Mouse (Mus musculus) intestine, postnatal 0 days (tissue): ENCODE data around the gene Ccnjl. TPM values are rescaled to one million over a fixed set of nuclear protein-coding genes. Genes with fewer than 3 reads are reported as not detected.

ENCODE experiments used
- ATAC-seq: fragments of 200-750 bp; cut with Nextera tagmentation; 2 replicates; pipeline ENCODE4 v1.8.0; 2017; ENCODE audit warnings: mild to moderate bottlenecking, moderate TSS enrichment, moderate library complexity
- H3K27ac ChIP-seq: fragments of 300-500 bp; sonication (generic); 2 replicates; pipeline ENCODE4 v1.5.1; 2014; ENCODE audit warnings: mild to moderate bottlenecking, low read depth, low read length, moderate library complexity
- H3K27me3 ChIP-seq: fragments of 300-500 bp; sonication (generic); replicated peaks from 2 replicates; pipeline ENCODE4 v1.6.1; 2014; ENCODE audit warnings: low read length, mixed read lengths; ENCODE audit not compliant: control insufficient read depth, insufficient read depth
- H3K36me3 ChIP-seq: fragments of 300-500 bp; sonication (generic); 2 replicates; pipeline ENCODE4 v1.6.1; 2014; ENCODE audit warnings: mild to moderate bottlenecking, moderate library complexity; ENCODE audit not compliant: control insufficient read depth, insufficient read depth
- H3K4me1 ChIP-seq: fragments of 300-500 bp; sonication (generic); replicated peaks from 2 replicates; pipeline ENCODE4 v1.6.1; 2014; ENCODE audit warnings: antibody characterized with exemption, low read length, mixed read lengths; ENCODE audit not compliant: control insufficient read depth, insufficient read depth
- H3K4me2 ChIP-seq: fragments of 300-500 bp; sonication (generic); replicated peaks from 2 replicates; pipeline ENCODE4 v1.6.1; 2014; ENCODE audit warnings: low read depth, mild to moderate bottlenecking, moderate library complexity
- H3K4me3 ChIP-seq: fragments of 300-500 bp; sonication (generic); 2 replicates; pipeline ENCODE4 v1.5.1; 2014; ENCODE audit warnings: low read depth, low read length
- H3K9ac ChIP-seq: fragments of 300-500 bp; sonication (generic); 2 replicates; pipeline ENCODE4 v1.6.1; 2014; ENCODE audit warnings: mild to moderate bottlenecking, low read depth, low read length
- H3K9me3 ChIP-seq: fragments of 300-500 bp; sonication (generic); 2 replicates; pipeline ENCODE4 v1.6.1; 2016; ENCODE audit warnings: mixed run types; ENCODE audit not compliant: control insufficient read depth
- CTCF ChIP-seq: sonication (generic); IDR thresholded peaks from 2 replicates; pipeline ENCODE4 v1.5.1; 2016; ENCODE audit warnings: low read depth, mild to moderate bottlenecking, control low read depth, antibody characterized with exemption, moderate library complexity
- WGBS: fragments of 180-500 bp; shearing (Covaris S2); extraction: QIAGEN DNeasy Blood & Tissue Kit; methylation state at CpG from one replicate; pipeline ENCODE4 v1.1.7; 2014; 5-methylcytosine and 5-hydroxymethylcytosine counted together
- polyA plus RNA-seq: library from polyadenylated mRNA; unstranded; fragments of >200 nt; fragmentation: Nextera tagmentation; extraction: Ambion mirVana; gene quantifications from 2 replicates; pipeline ENCODE4 v1.2.1, GENCODE M21; 2015

Ccnjl gene
- polyA plus RNA-seq, 1 experiment from 2014 or later: 15.8 TPM

DNA sequence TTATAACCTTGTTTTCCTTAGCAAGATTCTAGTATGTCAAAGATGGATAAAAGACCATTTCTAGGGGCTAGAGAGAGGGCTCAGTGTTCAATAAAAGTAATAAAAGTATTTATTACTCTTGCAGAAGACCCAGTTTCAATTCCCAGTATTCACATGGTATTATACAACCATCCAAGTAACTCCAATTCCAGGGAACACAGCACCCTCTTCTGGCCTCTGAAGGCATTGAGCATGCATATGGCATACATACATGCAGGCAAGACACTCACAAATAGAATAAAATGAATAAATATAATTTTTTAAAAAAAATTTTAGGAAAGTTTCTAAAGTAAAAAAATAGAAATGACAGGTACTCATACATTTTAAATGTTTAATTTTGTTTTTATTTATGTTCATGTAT lies 10.5 kb upstream of the Ccnjl start:
- Histone ChIP-seq H3K4me2 (no peak overlapping the region), H3K27ac (no peak overlapping the region), H3K4me3 (no peak overlapping the region), H3K4me1 (no peaks in the 10 kb centered on the region), H3K9me3 (no peaks in the 10 kb centered on the region), H3K36me3 (no peaks in the 10 kb centered on the region), H3K9ac (no peak overlapping the region), H3K27me3 (no peaks in the 10 kb centered on the region)
- TF ChIP-seq CTCF: peak; percentile 26
- ATAC-seq: no peak

DNA sequence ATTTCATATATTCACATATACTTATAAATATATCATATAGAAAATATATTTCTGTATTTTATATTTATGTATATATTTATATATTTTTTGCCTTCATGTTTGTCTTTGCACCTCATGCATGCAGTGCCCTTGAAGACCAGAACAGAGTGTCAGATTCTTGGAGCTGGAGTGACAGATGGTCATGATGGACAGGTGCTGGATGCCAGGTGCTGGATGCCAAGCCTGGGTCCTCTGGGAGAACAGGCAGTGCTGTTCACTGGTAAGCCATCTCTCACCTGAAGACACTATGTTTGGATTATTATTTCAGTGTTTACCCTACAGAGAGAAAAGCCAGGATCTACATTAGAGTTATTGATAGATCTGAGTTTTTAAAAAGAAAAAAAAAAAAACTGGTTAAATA lies 9.8 kb upstream of the Ccnjl start:
- no peaks in the 10 kb centered on the region for H3K9me3 ChIP-seq
- ATAC-seq: no peak
- H3K9ac ChIP-seq: no peak overlapping the region
- H3K36me3 ChIP-seq: no peaks in the 10 kb centered on the region
- no peak overlapping the region for H3K4me2 ChIP-seq
- TF ChIP-seq CTCF: no peak
- no peak overlapping the region for H3K27ac ChIP-seq
- H3K4me1 ChIP-seq: no peaks in the 10 kb centered on the region
- H3K4me3 ChIP-seq: no peak overlapping the region
- H3K27me3 ChIP-seq: no peaks in the 10 kb centered on the region

DNA sequence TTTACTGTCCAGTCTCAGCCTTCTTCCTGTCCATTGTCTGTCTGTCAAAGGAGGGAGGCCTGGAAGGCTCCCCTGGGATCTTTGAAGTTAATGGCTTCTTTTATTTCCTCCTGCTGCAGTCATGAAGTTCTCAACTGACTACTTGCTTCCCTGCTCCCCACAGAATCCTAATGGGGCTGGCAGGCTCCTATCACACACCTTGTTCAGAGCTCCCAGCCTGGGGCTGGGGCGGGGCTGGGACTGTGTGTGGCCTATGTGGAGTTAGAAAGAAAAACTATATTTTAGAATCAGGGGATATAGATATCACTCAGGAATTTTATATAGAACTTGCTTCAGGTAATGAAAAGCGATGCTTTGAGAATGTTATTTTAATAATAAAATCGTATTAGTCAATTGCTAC lies 8.1 kb upstream of the Ccnjl start:
- no peaks in the 10 kb centered on the region for H3K27me3 ChIP-seq
- no peak overlapping the region for H3K27ac ChIP-seq
- H3K9me3 ChIP-seq: no peaks in the 10 kb centered on the region
- ATAC-seq: peak; percentile 49; the same call in 1 of the 2 replicates
- no peak overlapping the region for H3K4me3 ChIP-seq
- H3K9ac ChIP-seq: no peak overlapping the region
- H3K4me2 ChIP-seq: no peak overlapping the region
- no peaks in the 10 kb centered on the region for H3K36me3 ChIP-seq
- TF ChIP-seq CTCF: no peak
- WGBS: 78% methylated on average over 3 of the region's 3 CpGs
- no peaks in the 10 kb centered on the region for H3K4me1 ChIP-seq

DNA sequence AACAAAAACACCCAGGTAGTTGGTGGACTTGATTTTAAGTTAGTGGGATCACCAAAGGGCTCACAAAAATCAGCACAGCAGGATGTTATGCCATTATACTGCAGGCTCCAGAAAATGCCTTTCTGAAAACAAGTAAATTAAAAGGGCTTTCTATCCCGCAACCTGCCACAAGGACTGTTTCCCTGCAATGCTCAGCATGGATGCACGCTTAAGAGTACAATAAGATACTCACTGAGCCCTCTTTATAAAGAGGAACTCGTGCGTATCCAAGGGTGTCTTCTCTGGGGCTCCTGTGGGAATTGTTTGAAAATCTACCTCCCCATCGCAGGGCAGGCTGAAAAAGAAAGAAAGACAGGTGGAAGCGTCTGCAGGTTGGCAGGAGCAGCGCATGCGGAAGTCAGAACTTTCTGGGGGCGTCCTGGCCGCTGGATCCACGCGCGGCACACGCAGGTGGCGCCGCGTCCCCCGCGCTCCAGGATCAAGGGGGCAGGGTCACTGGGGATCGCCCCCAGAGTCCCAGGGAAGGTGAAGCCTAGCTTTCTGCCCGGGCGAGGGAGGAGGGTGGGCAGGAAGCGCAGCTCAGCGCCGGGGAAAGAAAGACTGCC lies 404 bp upstream of the Ccnjl start:
- peak; percentile 54 for TF ChIP-seq CTCF
- Histone ChIP-seq H3K9me3 (no peaks in the 10 kb centered on the region), H3K9ac (peak overlapping the region; percentile 80), H3K36me3 (peaks cover 2% of the 10 kb centered on the region; the same call in 1 of the 2 replicates), H3K4me3 (peak overlapping the region; percentile 74), H3K27ac (peak overlapping the region; percentile 86), H3K4me2 (peak overlapping the region; percentile 96), H3K27me3 (no peaks in the 10 kb centered on the region), H3K4me1 (no peaks in the 10 kb centered on the region; the same call in 1 of the 2 replicates)
- WGBS: under 1% methylated on average over 25 of the region's 25 CpGs
- ATAC-seq: peak; percentile 42

GRCm38 (mm10) chr11:43530043-43530442 lies 1.5 kb downstream of the Ccnjl start:
- WGBS: 38% methylated on average over 3 of the region's 3 CpGs
- no peak for TF ChIP-seq CTCF
- ATAC-seq: no peak
- no peaks in the 10 kb centered on the region for H3K27me3 ChIP-seq
- H3K4me2 ChIP-seq: peak overlapping the region; percentile 96
- H3K27ac ChIP-seq: no peak overlapping the region
- H3K4me1 ChIP-seq: no peaks in the 10 kb centered on the region; the same call in 1 of the 2 replicates
- peaks cover 13% of the 10 kb centered on the region for H3K36me3 ChIP-seq
- peak overlapping the region; percentile 74 for H3K4me3 ChIP-seq
- H3K9ac ChIP-seq: no peak overlapping the region
- H3K9me3 ChIP-seq: no peaks in the 10 kb centered on the region

DNA sequence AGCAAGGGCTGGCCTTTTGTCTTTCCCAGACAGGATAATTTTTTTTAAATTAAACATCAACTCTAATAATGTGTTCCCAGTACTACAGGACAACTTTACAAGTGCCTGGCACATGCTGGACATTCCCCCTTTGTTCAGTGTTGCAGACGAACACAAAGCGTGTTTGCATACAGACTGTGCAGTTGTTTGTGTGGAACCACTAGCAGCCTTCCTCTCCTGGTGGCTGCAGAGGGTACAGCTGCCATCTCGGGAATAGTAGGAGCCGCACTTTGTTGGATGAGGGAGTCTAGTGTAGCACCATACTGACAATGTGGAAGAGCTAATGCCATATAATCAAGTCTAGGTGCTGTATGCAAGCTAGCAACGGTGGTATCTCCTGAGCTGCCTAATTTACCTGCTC lies 3.0 kb downstream of the Ccnjl start:
- Histone ChIP-seq H3K4me1 (no peaks in the 10 kb centered on the region; the same call in 1 of the 2 replicates), H3K36me3 (peaks cover 13% of the 10 kb centered on the region), H3K9ac (no peak overlapping the region), H3K27ac (no peak overlapping the region), H3K9me3 (no peaks in the 10 kb centered on the region), H3K27me3 (no peaks in the 10 kb centered on the region), H3K4me3 (no peak overlapping the region), H3K4me2 (no peak overlapping the region)
- TF ChIP-seq CTCF: peak; percentile 62
- WGBS: 76% methylated on average over 5 of the region's 5 CpGs
- ATAC-seq: no peak

GRCm38 (mm10) chr11:43537074-43537473 lies 8.5 kb downstream of the Ccnjl start:
- H3K4me3 ChIP-seq: no peak overlapping the region
- H3K4me2 ChIP-seq: no peak overlapping the region
- no peaks in the 10 kb centered on the region; the same call in 1 of the 2 replicates for H3K4me1 ChIP-seq
- WGBS: 90% methylated on average over 6 of the region's 6 CpGs
- ATAC-seq: no peak
- no peaks in the 10 kb centered on the region for H3K9me3 ChIP-seq
- peaks cover 31% of the 10 kb centered on the region for H3K36me3 ChIP-seq
- no peaks in the 10 kb centered on the region for H3K27me3 ChIP-seq
- H3K27ac ChIP-seq: no peak overlapping the region; the same call in 1 of the 2 replicates
- no peak for TF ChIP-seq CTCF
- H3K9ac ChIP-seq: no peak overlapping the region
